31 mouse cellular contexts compared by ENCODE assay signal in the genomic region with DNA sequence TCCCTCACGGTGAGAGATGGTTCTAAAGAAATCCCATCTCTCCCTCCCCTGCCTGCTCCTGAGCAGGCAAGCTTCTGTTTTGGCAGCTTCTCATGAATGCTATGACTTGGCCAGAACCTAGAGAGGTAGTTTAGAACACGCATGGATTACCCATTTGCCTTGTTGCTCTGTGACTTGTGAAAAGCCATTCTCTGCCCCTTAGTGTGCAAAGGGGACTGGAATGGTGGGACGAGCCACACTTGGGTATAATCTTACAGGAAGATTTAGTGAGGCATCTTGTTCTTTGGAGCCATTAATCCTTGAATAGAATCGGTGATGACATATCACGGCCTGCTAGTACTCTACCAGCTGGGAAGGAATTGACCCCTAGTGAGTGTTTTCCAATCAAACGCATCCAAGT. TPM values are rescaled to one million over a fixed set of nuclear protein-coding genes. Genes with fewer than 3 reads are reported as not detected.
A peak's percentile ranks its signal among the peaks of the same experiment; 100 is the strongest.
DNase-seq lines count a peak whose midpoint lies in the region; ATAC-seq lines count a peak whose summit lies in the region.
"Had no signal": no experiment of that assay in that cellular context is flagged by ENCODE, and none has a peak within 500 bp of the region (broad histone marks: within the 10 kb centered on the region; RNA-seq: fewer than 3 reads in every experiment).

Fam240b (minus strand) TSS at position 101 of the 400 bp plus-strand sequence.

- WGBS in kidney, embryonic 16.5 days: 52% methylated on average over 6 of the region's 6 CpGs

- H3K4me1 ChIP-seq in kidney, embryonic 16.5 days (ENCODE audit: insufficient read depth, low read length): 0 out of 2 replicates have a peak, but pooled peaks cover 6% of the 10 kb centered on the region
- H3K4me1 ChIP-seq: embryonic facial prominence, embryonic 10.5 days; embryonic facial prominence, embryonic 13.5 days; forebrain, embryonic 12.5 days; forebrain, embryonic 15.5 days; heart, embryonic 12.5 days; heart, embryonic 15.5 days; hindbrain, embryonic 10.5 days; hindbrain, embryonic 13.5 days had no signal

- no peaks in the 10 kb centered on the region for H3K36me3 ChIP-seq in kidney, embryonic 16.5 days (ENCODE audit: insufficient read depth, low read length)
- H3K36me3 ChIP-seq: embryonic facial prominence, embryonic 10.5 days; embryonic facial prominence, embryonic 13.5 days; forebrain, embryonic 12.5 days; forebrain, embryonic 15.5 days; heart, embryonic 12.5 days; heart, embryonic 15.5 days; hindbrain, embryonic 10.5 days; hindbrain, embryonic 13.5 days had no signal

- no peaks in the 10 kb centered on the region for H3K27me3 ChIP-seq in kidney, embryonic 16.5 days (ENCODE audit: insufficient read depth, low read length)
- H3K27me3 ChIP-seq: embryonic facial prominence, embryonic 13.5 days; forebrain, embryonic 12.5 days; forebrain, embryonic 15.5 days; heart, embryonic 12.5 days; heart, embryonic 15.5 days; hindbrain, embryonic 13.5 days; Patski had no signal

- H3K4me3 ChIP-seq in kidney, embryonic 16.5 days (ENCODE audit: low read length): no peak within 1 kb of the TSS
- H3K4me3 ChIP-seq: embryonic facial prominence, embryonic 10.5 days; embryonic facial prominence, embryonic 13.5 days; erythroblast, embryonic 14.5 days; forebrain, embryonic 12.5 days; forebrain, embryonic 15.5 days; heart, embryonic 12.5 days; heart, embryonic 15.5 days; hindbrain, embryonic 10.5 days; hindbrain, embryonic 13.5 days had no signal

- H3K9ac ChIP-seq in kidney, embryonic 16.5 days (replicated peaks; ENCODE audit: low read length): no peak within 1 kb of the TSS
- H3K9ac ChIP-seq: embryonic facial prominence, embryonic 13.5 days; forebrain, embryonic 12.5 days; forebrain, embryonic 15.5 days; heart, embryonic 12.5 days; heart, embryonic 15.5 days; hindbrain, embryonic 13.5 days had no signal

- no peak within 1 kb of the TSS for H3K4me2 ChIP-seq in kidney, embryonic 16.5 days (replicated peaks; ENCODE audit: low read depth, low read length)
- H3K4me2 ChIP-seq: embryonic facial prominence, embryonic 13.5 days; forebrain, embryonic 12.5 days; forebrain, embryonic 15.5 days; heart, embryonic 12.5 days; heart, embryonic 15.5 days; hindbrain, embryonic 13.5 days had no signal

- H3K27ac ChIP-seq in kidney, embryonic 16.5 days (ENCODE audit: low read length): peak within 1 kb of the TSS; percentile 61; the same call in 1 of the 2 replicates
- H3K27ac ChIP-seq: embryonic facial prominence, embryonic 10.5 days; embryonic facial prominence, embryonic 13.5 days; forebrain, embryonic 12.5 days; forebrain, embryonic 15.5 days; heart, embryonic 15.5 days; hindbrain, embryonic 10.5 days; hindbrain, embryonic 13.5 days; hindbrain, postnatal 0 days had no signal

- peak; percentile 61; the same call in 1 of the 2 replicates for ATAC-seq in kidney, embryonic 16.5 days (ENCODE audit: low FRiP score, low TSS enrichment)
- ATAC-seq: forebrain, embryonic 15.5 days; hindbrain, postnatal 0 days; Patski had no signal

- H3K9me3 ChIP-seq in kidney, embryonic 16.5 days (ENCODE audit: low read length): no peaks in the 10 kb centered on the region
- H3K9me3 ChIP-seq: embryonic facial prominence, embryonic 10.5 days; embryonic facial prominence, embryonic 13.5 days; forebrain, embryonic 12.5 days; forebrain, embryonic 15.5 days; heart, embryonic 12.5 days; heart, embryonic 15.5 days; hindbrain, embryonic 10.5 days; hindbrain, embryonic 13.5 days had no signal

- peak; percentile 5 for DNase-seq in cerebellum, postnatal 10 days
- DNase-seq in cerebellum, adult 9-11 months: no peak
- no peak for DNase-seq in kidney, postnatal 14 days
- peak; percentile 36 for DNase-seq in retina, embryonic 14.5 days (ENCODE audit: low spot score)
- no peak for DNase-seq in layer of hippocampus, postnatal 36 days
- DNase-seq: adrenal gland, postnatal 10 days; adrenal gland, postnatal 36 days; cerebellum, adult 18-20 months; cerebellum, adult 9-10 months; cerebellum, postnatal 36 days; embryo, embryonic 11 days; gastrocnemius, postnatal 25 days; heart, adult 18-20 months; heart, postnatal 10 days; heart, postnatal 36 days had no signal

RNA-seq across cellular contexts. Expression of gene Fam240b, which starts in this region (rescaled TPM):
- polyA plus RNA-seq in kidney, embryonic 16.5 days (2015; fragmentation: Nextera tagmentation; extraction: Ambion mirVana): 0.14 TPM in 1 of 2 replicates, not detected in the other
- not detected for total RNA-seq in layer of hippocampus, postnatal 36 days (2021)
- total RNA-seq: adrenal gland, adult 18-20 months; adrenal gland, postnatal 10 days; adrenal gland, postnatal 36 days; ES-E14; heart, adult 18-20 months; heart, postnatal 10 days; heart, postnatal 36 days; hindbrain, postnatal 0 days had no signal
- polyA plus RNA-seq: cortical plate, adult 2 months; embryonic facial prominence, embryonic 10.5 days; embryonic facial prominence, embryonic 13.5 days; erythroblast, embryonic 14.5 days; forebrain, embryonic 12.5 days; forebrain, embryonic 15.5 days; gonadal fat pad, adult 2 months; heart, embryonic 12.5 days; heart, embryonic 15.5 days; hindbrain, embryonic 10.5 days; hindbrain, embryonic 13.5 days; Patski had no signal

Comparison
In these comparisons a context has a peak if more than half of its experiments do, and no peak if none do; other contexts are left out.
1. DNase-seq: peak in cerebellum, postnatal 10 days (2 of 2) and retina, embryonic 14.5 days (single experiment); none in cerebellum, adult 9-11 months (single experiment), kidney, postnatal 14 days (single experiment) and layer of hippocampus, postnatal 36 days (0 of 2).
2. Peak in ATAC-seq and H3K27ac ChIP-seq in kidney, embryonic 16.5 days; RNA of the gene not detected or under 1 TPM.